Mouse (Mus musculus) G1E (cell line): ENCODE data around the gene Rab5if. TPM values are rescaled to one million over a fixed set of nuclear protein-coding genes. Genes with fewer than 3 reads are reported as not detected.
"Not testable (repeated sequence)": the region's sequence is repeated elsewhere in the genome, so short reads cannot be mapped to it uniquely, and the experiment has no call there.

Source experiments
- ATAC-seq: 2 replicates; pipeline ENCODE4 v1.8.0; 2016; ENCODE audit warnings: mild to moderate bottlenecking; ENCODE audit not compliant: insufficient number of reproducible peaks, poor library complexity, low FRiP score, severe bottlenecking; ENCODE audit errors: extremely low read depth
- DNase-seq: peaks from one replicate; pipeline ENCODE4 v3.0.0; 2012; ENCODE audit warnings: low spot score
- H3K27me3 ChIP-seq: 2 replicates; pipeline ENCODE4 v1.6.1; 2012; ENCODE audit warnings: mild to moderate bottlenecking, low read length, inconsistent platforms; ENCODE audit not compliant: insufficient read depth
- H3K36me3 ChIP-seq: replicated peaks from 2 replicates; pipeline ENCODE3; 2012; ENCODE audit warnings: mild to moderate bottlenecking, inconsistent platforms
- H3K4me1 ChIP-seq: 2 replicates; pipeline ENCODE4 v1.6.1; 2012; ENCODE audit warnings: low read depth, low read length, inconsistent platforms, mixed read lengths; ENCODE audit not compliant: insufficient read depth
- H3K4me3 ChIP-seq: 2 replicates; pipeline ENCODE4 v1.5.1; 2012; ENCODE audit warnings: low read depth, mild to moderate bottlenecking, inconsistent platforms, low read length, moderate library complexity, mixed read lengths
- H3K9me3 ChIP-seq: replicated peaks from 2 replicates; pipeline ENCODE4 v1.6.1; 2012; ENCODE audit warnings: inconsistent platforms
- CTCF ChIP-seq: IDR thresholded peaks from 2 replicates; pipeline ENCODE4 v1.5.1; 2012; ENCODE audit warnings: low read depth, low read length, inconsistent platforms, mixed read lengths
- GATA1 ChIP-seq: IDR thresholded peaks from 2 replicates; pipeline ENCODE4 v1.6.1; 2012; ENCODE audit warnings: borderline replicate concordance, low read length, inconsistent platforms, mixed read lengths
- GATA2 ChIP-seq: IDR thresholded peaks from 2 replicates; pipeline ENCODE4 v1.6.1; 2012; ENCODE audit warnings: low read depth, low read length, inconsistent platforms, borderline replicate concordance
- POLR2AphosphoS5 ChIP-seq: IDR thresholded peaks from 2 replicates; pipeline ENCODE4 v1.6.1; 2012; ENCODE audit warnings: low read depth, low read length, inconsistent platforms; ENCODE audit not compliant: insufficient replicate concordance
- TAL1 ChIP-seq: conservative IDR thresholded peaks from 2 replicates; pipeline ENCODE4 v1.6.1; 2012; ENCODE audit warnings: low read depth, low read length, inconsistent platforms, mixed read lengths
- polyA plus RNA-seq: library from polyadenylated mRNA; stranded (reverse); fragments of >175 nt; gene quantifications from 2 replicates; pipeline ENCODE4 v1.2.3, GENCODE M21; 2012
- total RNA-seq, 2 experiments: library from RNA; stranded (forward) in 1 of 2; stranded (reverse) in 1 of 2; fragments of 200-1000 nt in 1 of 2; fragments of >200 nt in 1 of 2; fragmentation: Nextera tagmentation in 1 of 2; gene quantifications; 2 replicates each; pipeline ENCODE4 v1.2.3; 2014 to 2017

Gene Rab5if
- total and polyA plus RNA-seq, 3 experiments, result 97.3 to 210 (median 103) TPM

DNA sequence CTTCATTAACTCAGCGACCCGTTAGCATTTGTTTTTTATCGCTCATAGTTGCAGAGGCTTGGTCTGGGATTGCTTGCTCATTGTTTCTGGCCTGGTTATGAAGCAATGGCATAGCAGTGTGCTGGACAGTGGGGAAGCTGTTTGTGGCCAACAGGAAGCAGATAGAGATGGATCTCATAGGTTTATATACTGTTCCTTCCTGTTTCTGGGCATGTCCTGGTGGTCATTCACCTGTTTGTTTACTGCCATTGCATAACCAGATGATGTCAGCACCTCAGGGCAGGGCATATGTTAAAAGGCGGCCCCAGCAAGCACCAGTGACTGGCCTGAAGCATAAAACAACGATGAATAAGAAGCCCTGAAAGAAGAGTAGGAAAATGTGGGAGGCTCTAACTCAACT is 12.4 kb upstream of the Rab5if start:
- Histone ChIP-seq H3K9me3 (no peaks in the 10 kb centered on the region), H3K27me3 (no peaks in the 10 kb centered on the region), H3K36me3 (peaks cover 86% of the 10 kb centered on the region), H3K4me3 (no peak overlapping the region), H3K4me1 (peaks cover 34% of the 10 kb centered on the region; the same call in 1 of the 2 replicates)
- DNase-seq (no peak), ATAC-seq (no peak)
- TF ChIP-seq GATA2 (no peak), GATA1 (no peak), CTCF (no peak), TAL1 (no peak), POLR2AphosphoS5 (no peak)

DNA sequence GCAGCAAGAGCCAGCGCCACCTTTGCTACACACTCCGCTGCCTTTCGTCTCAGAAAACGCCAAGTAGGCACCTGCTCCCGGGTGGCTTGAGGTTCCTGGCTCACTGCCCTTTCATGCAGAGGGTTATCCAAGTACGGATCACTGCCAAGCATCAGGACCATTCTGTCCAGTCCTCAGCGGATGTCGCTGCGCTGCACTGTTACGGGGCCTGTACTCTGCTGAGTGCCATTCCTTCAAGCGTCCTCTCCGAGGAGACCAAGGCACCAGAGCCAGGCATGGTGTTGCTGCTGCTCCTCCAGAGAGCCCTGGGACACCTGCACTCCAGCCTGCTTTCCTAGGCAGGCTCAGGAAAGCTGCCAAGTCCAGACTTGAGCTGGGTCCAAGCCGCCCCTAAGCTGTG is 9.3 kb upstream of the Rab5if start:
- ATAC-seq, result not testable (repeated sequence)

DNA sequence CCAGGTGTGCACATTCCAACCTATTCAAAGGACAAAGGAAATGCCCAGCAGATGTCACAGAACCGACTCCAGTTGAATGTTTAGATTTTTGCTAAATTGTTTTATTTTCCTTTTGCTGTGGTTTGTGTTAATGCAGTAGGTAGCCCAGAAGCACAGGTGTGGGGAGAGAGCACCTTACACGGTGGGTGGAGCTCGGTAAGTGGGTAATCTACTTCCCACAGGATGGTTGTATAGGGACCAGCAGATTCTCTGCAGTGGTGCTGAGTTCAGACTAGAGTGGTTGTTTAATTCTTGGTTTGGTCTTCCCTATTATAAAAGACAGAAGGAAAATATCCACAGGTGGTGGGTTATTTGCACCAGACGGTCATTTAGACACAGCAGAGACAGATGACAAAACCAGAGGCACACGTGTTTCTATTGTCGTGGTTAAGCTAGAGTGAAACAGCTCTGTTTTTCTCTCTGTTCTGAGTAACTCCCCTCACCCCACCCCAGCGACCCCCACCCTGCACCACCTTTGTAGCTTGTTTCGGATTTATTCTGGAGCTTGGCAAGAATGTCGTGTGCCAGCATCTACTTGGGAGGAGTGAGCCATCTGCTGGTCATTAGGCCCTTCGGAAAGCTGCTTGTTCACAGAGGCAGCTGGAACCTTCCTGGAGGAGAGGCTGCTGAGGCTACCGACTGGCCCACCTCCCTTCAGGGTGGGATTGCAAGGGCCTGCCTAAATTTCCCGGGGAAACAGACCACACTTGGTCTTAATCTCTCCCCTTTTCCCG is 8.7 kb upstream of the Rab5if start:
- H3K4me1 ChIP-seq, result peaks cover 37% of the 10 kb centered on the region
- DNase-seq, H3K9me3 ChIP-seq, H3K27me3 ChIP-seq, H3K4me3 ChIP-seq, ATAC-seq: not testable (repeated sequence)
- peaks cover 85% of the 10 kb centered on the region for H3K36me3 ChIP-seq

More for the DNA sequence above, 9.3 kb upstream of the Rab5if start:
- Histone ChIP-seq H3K4me1 (peaks cover 39% of the 10 kb centered on the region), H3K36me3 (peaks cover 85% of the 10 kb centered on the region)
- not testable (repeated sequence) for H3K9me3 ChIP-seq, H3K27me3 ChIP-seq, H3K4me3 ChIP-seq, DNase-seq

DNA sequence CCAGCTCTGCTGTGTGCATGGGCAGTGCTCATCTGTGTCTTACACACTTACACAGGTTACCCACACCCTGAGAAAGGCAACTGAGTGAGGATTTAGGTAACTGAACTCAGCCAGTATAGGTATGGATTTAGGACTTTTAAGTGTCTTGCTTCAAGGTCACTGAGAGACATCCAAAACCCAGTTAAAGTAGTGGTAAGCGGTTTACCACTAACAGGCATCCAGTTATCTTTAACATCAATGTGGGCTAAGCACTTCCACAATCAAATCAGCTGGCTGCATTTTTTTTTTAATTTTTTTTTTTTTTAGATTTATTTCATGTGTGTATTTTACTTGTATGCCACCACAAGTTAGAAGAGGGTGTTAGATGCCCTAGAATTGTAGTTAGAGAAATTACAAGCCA is 6.6 kb upstream of the Rab5if start:
- Histone ChIP-seq H3K9me3 (no peaks in the 10 kb centered on the region), H3K4me1 (peaks cover 33% of the 10 kb centered on the region), H3K27me3 (no peaks in the 10 kb centered on the region), H3K4me3 (no peak overlapping the region), H3K36me3 (peaks cover 75% of the 10 kb centered on the region)
- no peak for TF ChIP-seq GATA1
- DNase-seq (no peak), ATAC-seq (no peak)

DNA sequence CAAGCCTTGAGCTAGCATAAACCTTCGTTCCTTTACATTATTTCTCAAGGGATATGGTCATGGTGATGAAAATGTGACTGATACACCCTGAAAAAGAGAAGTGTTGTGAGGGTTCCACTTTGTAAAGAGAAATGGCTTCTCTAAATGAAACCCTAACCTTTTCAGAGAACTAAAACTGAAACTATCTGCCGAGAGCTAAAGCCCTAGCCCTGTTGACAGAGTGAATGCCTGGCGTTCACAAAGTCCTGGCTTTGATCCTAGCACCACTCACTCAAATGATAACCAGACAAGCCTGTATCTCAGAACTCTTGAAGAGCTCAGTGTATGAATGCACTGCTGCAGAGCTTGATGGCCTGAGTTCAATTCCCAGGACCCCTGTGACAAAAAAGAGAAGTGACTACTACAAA is 5.5 kb upstream of the Rab5if start:
- ATAC-seq (no peak), DNase-seq (no peak)
- Histone ChIP-seq H3K9me3 (no peaks in the 10 kb centered on the region), H3K36me3 (peaks cover 65% of the 10 kb centered on the region), H3K27me3 (no peaks in the 10 kb centered on the region), H3K4me3 (no peak overlapping the region), H3K4me1 (peaks cover 33% of the 10 kb centered on the region)
- no peak for TF ChIP-seq GATA1
- TF ChIP-seq TAL1, result no peak
- no peak for TF ChIP-seq POLR2AphosphoS5
- no peak for TF ChIP-seq GATA2
- no peak for TF ChIP-seq CTCF

DNA sequence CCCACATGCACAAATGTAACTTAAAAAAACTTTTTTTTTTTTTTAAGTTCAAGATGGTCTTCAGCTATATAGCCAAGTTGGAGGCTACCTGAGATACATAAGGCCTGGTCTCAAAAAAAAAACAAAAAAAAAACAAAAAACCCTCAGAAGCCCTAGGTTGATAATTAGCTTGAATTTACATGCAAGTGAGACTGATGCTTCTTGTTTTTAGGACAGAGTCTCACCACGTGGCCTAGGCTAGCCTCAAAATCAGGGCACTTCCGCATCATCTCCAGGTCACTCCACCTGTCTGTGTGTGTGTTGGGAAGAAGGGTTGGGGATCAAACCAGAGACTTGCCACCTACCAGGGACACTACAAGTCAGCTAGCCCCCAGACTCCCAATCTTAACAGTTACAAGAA is 5.1 kb upstream of the Rab5if start, which contains the start of gene 4930518I15Rik:
Gene 4930518I15Rik, minus strand, starts transcription at position 112 of the 400 bp plus-strand sequence.
- H3K9me3 ChIP-seq, result no peaks in the 10 kb centered on the region
- ATAC-seq, result no peak
- peaks cover 33% of the 10 kb centered on the region for H3K4me1 ChIP-seq
- peaks cover 60% of the 10 kb centered on the region for H3K36me3 ChIP-seq
- TF ChIP-seq POLR2AphosphoS5 (no peak), CTCF (no peak), GATA2 (no peak), GATA1 (no peak), TAL1 (no peak)
- no peak for DNase-seq
- H3K4me3 ChIP-seq, result no peak within 1 kb of the TSS
- H3K27me3 ChIP-seq, result no peaks in the 10 kb centered on the region

DNA sequence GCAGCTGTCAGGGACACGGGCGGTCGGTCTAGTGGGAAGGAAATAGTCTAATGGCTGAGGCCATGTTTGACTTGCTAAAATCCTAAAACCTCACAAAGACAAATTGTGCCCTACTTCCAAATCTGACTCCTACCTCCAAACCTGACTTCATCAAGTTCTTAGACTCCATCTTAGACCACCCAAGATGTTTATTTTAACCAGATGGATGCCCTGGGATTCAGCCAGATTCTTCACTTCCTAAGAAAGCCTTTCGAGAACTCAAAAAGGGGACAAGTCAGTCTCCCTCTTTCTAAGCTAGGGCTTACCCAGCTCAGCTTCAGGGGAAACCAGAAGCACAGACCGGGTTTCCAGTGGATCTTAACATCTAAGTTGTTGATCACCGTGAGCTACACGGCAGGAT is 4.3 kb upstream of the Rab5if start:
- Histone ChIP-seq H3K4me1 (peaks cover 33% of the 10 kb centered on the region), H3K4me3 (no peak overlapping the region), H3K9me3 (no peaks in the 10 kb centered on the region), H3K36me3 (peaks cover 58% of the 10 kb centered on the region), H3K27me3 (no peaks in the 10 kb centered on the region)
- DNase-seq (no peak), ATAC-seq (no peak)
- TF ChIP-seq TAL1, result no peak
- no peak for TF ChIP-seq GATA1
- TF ChIP-seq GATA2, result no peak
